Mouse (Mus musculus): ENCODE results near the gene Gas6. TPM values are rescaled to one million over a fixed set of nuclear protein-coding genes. Genes with fewer than 3 reads are reported as not detected.

Gene Gas6
- total and polyA plus RNA-seq, 3 experiments: not detected

- Histone ChIP-seq H3K36me3 (ENCODE audit: control insufficient read depth in 1 of 2, insufficient read depth in 2 of 2, low read length in 2 of 2) (no peaks in the 10 kb centered on the region), H3K27ac (ENCODE audit: control insufficient read depth, low read depth, low read length) (no peak overlapping the region), H3K79me2 (ENCODE audit: control insufficient read depth, insufficient read depth, low read length, poor library complexity) (no peaks in the 10 kb centered on the region), H3K9me3 (replicated peaks; ENCODE audit: insufficient read depth, low read length) (no peaks in the 10 kb centered on the region), H3K4me3 (ENCODE audit: control insufficient read depth in 1 of 2, insufficient read depth in 1 of 2, low read depth in 2 of 2, low read length in 2 of 2) (no peak overlapping the region), H3K4me1 (ENCODE audit: control insufficient read depth in 1 of 2, insufficient read depth in 2 of 2, low read length in 2 of 2) (no peaks in the 10 kb centered on the region), H3K9ac (ENCODE audit: control insufficient read depth, low read depth, low read length, poor library complexity, severe bottlenecking) (no peak overlapping the region), H3K27me3 (ENCODE audit: control insufficient read depth in 1 of 2, insufficient read depth in 2 of 2, low read length in 2 of 2) (peaks cover 2% of the 10 kb centered on the region in 2 experiments; a peak in 3 of 4 replicates)
- peak; percentile 65 for DNase-seq (ENCODE audit: low read depth, low spot score)
- TF ChIP-seq ZNF384 (IDR thresholded peaks at IDR 0.05; ENCODE audit: low read depth, low read length) (no peak), CTCF (IDR thresholded peaks at IDR 0.05 in 2 of 3, conservative IDR thresholded peaks at IDR 0.05 in 1 of 3; ENCODE audit: control insufficient read depth in 1 of 3, insufficient read depth in 1 of 3, low read depth in 2 of 3, low read length in 3 of 3, poor library complexity in 1 of 3, severe bottlenecking in 1 of 3) (peak; percentile 83 to 97 (median 86)), RAD21 (IDR thresholded peaks at IDR 0.05; ENCODE audit: low read depth, low read length) (peak; percentile 44), NELFE (IDR thresholded peaks at IDR 0.05; ENCODE audit: low read depth, low read length) (no peak), ZC3H11A (IDR thresholded peaks at IDR 0.05; ENCODE audit: low read depth, low read length) (0 out of 2 replicates have a peak, but pooled peaks have one; percentile 23), GABPA (IDR thresholded peaks at IDR 0.05; ENCODE audit: low read depth, low read length) (no peak), TBP (IDR thresholded peaks at IDR 0.05; ENCODE audit: low read depth, low read length) (no peak), E2F4 (IDR thresholded peaks at IDR 0.05; ENCODE audit: borderline replicate concordance, low read depth, low read length) (no peak), SMC3 (IDR thresholded peaks at IDR 0.05; ENCODE audit: low read depth, low read length) (peak; percentile 74)
Measured at GRCm38 (mm10) chr8:13461843-13462242, 32.4 kb downstream of the Gas6 start.

GRCm38 (mm10) chr8:13461085-13461765, 33.1 kb downstream of the Gas6 start:
- Histone ChIP-seq H3K27me3 (ENCODE audit: control insufficient read depth in 1 of 2, insufficient read depth in 2 of 2, low read length in 2 of 2) (peaks cover 2% of the 10 kb centered on the region in 2 experiments; a peak in 3 of 4 replicates), H3K4me1 (ENCODE audit: control insufficient read depth in 1 of 2, insufficient read depth in 2 of 2, low read length in 2 of 2) (no peaks in the 10 kb centered on the region), H3K9ac (ENCODE audit: control insufficient read depth, low read depth, low read length, poor library complexity, severe bottlenecking) (no peak overlapping the region), H3K4me3 (ENCODE audit: control insufficient read depth in 1 of 2, insufficient read depth in 1 of 2, low read depth in 2 of 2, low read length in 2 of 2) (no peak overlapping the region), H3K27ac (ENCODE audit: control insufficient read depth, low read depth, low read length) (no peak overlapping the region), H3K36me3 (ENCODE audit: control insufficient read depth in 1 of 2, insufficient read depth in 2 of 2, low read length in 2 of 2) (no peaks in the 10 kb centered on the region), H3K79me2 (ENCODE audit: control insufficient read depth, insufficient read depth, low read length, poor library complexity) (no peaks in the 10 kb centered on the region), H3K9me3 (replicated peaks; ENCODE audit: insufficient read depth, low read length) (no peaks in the 10 kb centered on the region)
- no peak for DNase-seq (ENCODE audit: low read depth, low spot score)
- TF ChIP-seq ETS1 (IDR thresholded peaks at IDR 0.05; ENCODE audit: low read depth, low read length) (no peak), POLR2AphosphoS5 (IDR thresholded peaks at IDR 0.05; ENCODE audit: borderline replicate concordance, low read depth, low read length) (no peak), MXI1 (IDR thresholded peaks at IDR 0.05; ENCODE audit: low read depth, low read length) (no peak), BHLHE40 (IDR thresholded peaks at IDR 0.05; ENCODE audit: borderline replicate concordance, low read depth, low read length) (no peak), TCF12 (IDR thresholded peaks at IDR 0.05; ENCODE audit: low read depth, low read length) (no peak), MEF2A (IDR thresholded peaks at IDR 0.05; ENCODE audit: extremely low read depth, insufficient replicate concordance, low read depth, low read length, poor library complexity, severe bottlenecking) (no peak), RCOR1 (IDR thresholded peaks at IDR 0.05; ENCODE audit: low read depth, low read length) (no peak), NRF1 (IDR thresholded peaks at IDR 0.05; ENCODE audit: insufficient read depth, low read depth, low read length, poor library complexity, severe bottlenecking) (no peak), MYC (IDR thresholded peaks at IDR 0.05; ENCODE audit: low read depth, low read length) (no peak), ELF1 (IDR thresholded peaks at IDR 0.05; ENCODE audit: low read depth, low read length) (no peak), EP300 (IDR thresholded peaks at IDR 0.05; ENCODE audit: low read depth in 1 of 2, low read length in 2 of 2) (no peak), SMC3 (IDR thresholded peaks at IDR 0.05; ENCODE audit: low read depth, low read length) (no peak), MAFK (IDR thresholded peaks at IDR 0.05; ENCODE audit: borderline replicate concordance, low read depth, low read length) (no peak), POLR2AphosphoS2 (IDR thresholded peaks at IDR 0.05; ENCODE audit: low read length) (no peak)

All from MEL (cell line).